Mouse (Mus musculus): ENCODE measurements at regions not wholly inside any gene's neighbourhood (a gene's known extent, or its start where the extent isn't known, plus 50 kb on each side); places are given as distances from the start of the nearest gene placed in this dataset.
A peak's percentile ranks its signal among the peaks of the same experiment; 100 is the strongest.

DNA sequence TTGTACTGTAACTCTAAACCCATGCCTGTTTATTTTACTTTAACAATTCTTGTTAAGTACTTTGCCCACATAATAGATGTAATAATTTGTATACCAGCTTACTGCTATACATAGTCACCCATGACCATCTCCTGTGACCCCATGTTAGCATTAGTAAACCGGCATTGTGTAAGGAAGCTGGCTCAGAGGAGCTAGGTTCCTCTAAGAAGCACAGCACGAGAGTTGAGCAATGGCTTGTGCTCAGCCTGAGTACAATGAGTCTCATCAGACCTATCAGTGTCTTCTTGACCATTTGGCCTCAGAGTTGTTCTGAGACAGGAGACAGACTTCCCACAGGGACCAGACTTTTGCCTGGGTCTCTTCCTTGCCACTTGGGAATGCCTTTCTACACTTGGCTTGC is 279.6 kb downstream of the Maf start:
- no peak for DNase-seq (ENCODE audit: low spot score in 2 of 2)

DNA sequence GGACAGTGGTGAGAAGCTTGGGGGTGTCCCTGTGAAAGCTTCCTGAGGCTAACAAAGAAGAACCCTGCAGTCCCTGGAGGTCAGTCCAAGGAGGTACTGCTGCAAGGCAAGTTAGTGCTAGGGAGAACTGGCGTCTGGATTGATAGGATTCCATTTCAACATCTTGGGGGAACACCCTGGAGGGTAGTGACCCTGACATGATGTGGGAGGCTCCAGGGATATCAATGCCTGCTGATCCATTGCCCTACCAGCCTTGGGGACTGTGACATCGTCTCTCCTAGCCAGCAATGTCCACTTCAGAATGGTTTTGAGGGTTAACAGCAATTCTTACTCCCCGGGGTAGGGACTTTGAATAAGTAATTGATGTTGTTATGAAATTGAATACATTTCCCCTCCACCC is 280.1 kb downstream of the Maf start:
- no peak for DNase-seq (ENCODE audit: low spot score in 2 of 2)

DNA sequence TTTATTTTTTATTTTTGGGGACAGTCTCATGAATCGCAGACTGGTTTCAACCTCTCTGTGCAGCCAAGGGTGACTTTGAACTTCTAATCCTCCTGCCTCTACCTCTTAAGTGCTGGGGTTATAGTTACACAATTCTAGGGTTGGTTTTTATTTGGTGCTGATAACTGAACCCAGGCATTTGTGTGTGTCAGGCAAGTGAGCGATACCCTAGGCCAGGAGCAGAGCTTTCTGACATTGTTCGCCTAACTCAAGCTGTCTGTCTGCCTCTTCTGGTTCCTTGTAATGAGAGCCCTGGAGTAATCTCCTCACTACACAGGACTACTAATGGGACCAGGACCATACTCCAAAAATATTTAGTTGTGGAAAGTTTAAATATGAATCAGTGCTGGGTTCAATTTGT is 281.1 kb downstream of the Maf start:
- DNase-seq (ENCODE audit: low spot score in 2 of 2): no peak

DNA sequence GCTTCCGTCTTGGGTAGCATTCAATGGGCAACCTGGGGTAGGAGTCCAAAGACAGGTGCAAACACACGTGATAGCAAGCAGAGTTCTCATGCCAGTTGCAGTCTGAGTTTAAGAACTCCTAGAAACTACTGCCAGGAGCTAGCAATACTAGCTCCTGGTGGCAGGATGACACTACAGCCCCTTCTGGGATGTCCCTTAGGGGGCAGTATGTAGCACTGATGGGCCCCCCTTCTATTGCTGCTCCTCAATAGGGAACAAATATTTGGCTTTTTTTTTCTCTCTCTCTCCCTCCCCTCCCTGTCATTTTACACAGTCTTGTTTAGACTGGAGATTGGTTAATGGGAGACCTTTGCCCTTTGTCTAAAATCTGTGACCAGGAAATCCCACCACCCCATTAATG is 282.2 kb downstream of the Maf start:
- DNase-seq (ENCODE audit: low spot score in 2 of 2): no peak

DNA sequence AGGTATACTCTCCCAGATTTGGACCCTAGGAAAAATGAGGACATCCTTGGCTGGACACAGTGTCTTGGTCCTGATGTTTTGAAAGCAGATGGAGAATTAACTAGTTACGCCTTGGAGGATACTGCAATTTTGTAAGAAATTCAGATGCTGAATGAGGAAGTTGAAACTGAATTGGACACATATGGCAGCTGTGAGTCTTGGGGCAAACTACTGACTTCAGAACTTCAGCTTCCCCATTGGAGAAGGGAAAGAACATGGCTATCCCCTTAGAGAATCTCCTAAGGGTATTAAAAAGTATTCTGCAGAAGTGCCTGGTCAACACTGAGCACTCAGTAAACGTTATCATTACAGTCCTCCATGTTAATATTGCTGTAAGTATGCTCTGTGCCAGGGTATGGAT is 283.9 kb downstream of the Maf start:
- no peak for DNase-seq (ENCODE audit: low spot score in 2 of 2)

DNA sequence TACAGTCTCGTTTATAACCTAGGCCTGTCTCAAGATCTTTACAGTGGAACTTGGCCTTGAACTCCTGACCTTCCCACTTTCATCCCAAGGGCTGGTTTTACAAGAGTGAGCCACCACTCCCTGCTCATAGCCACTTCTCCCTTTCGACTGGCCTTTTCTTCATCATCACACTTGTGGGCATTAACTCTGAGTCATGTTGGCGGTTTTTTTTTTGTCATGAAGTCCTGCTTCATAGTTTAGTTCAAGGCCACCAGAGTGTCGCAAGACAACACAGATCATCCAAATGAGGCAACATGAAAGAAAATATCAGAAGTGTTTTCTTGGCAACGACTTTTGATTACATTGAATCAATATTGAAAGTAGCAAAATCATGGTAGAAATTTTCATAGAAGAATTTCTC is 284.5 kb downstream of the Maf start:
- no peak for DNase-seq (ENCODE audit: low spot score in 2 of 2)

DNA sequence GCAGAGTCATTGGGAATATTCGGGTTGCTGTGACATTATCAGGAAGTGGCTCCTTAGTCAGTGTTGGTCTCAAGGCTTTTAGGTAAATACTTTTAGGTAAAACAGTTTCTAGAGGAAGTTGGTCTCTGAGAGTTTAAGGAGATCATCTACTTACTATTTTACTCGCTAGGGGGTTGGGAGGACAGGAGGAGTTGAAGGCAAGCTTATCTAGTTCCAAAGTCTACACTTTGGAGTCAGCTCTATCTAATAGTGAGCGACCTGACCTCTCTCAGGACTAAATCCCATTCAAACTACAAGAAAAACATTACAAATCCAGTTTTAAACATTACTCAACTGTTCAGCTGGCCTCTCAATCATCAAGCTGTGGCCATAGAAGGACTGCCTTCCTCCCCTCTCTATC is 287.1 kb downstream of the Maf start:
- no peak for DNase-seq (ENCODE audit: low spot score in 2 of 2)

DNA sequence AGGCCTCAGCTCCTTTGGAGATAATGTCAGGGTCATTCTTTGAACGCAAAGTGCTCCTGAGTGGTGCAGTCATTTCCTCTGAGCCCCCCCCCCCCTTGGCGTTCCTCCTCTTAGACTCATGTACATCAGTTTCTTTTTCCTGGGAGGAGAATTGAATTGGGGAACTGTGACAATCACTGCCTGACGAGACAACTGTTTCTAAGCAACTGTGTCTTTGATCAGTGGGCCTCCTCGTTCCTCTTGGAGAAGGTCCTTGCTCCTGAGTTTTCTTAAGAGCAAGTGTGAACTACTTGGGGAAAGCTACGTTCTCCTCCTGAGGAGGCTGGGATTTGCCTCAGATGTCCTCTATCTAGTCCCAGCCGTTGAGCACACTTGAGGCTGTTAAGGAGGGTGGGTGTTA is 287.5 kb downstream of the Maf start:
- no peak for DNase-seq (ENCODE audit: low spot score in 2 of 2)

DNA sequence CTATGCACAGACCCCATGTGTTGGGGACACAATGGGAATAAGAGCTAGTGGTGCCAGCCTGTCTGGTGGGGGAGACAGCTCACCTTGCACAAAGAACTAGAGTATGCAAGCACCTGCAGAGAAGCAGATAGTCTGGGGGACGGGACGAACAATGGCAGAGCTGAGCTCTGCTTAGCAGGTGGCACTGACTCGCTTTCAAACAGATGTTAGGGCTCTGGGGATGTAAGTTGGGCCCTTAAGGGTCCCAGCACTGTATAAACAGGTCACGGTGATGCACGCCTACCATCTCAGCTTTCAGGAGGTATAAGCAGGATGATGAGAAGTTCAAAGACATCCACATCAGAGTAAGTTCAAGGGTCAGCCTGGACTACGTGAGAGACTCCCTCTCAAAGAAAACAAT is 289.5 kb downstream of the Maf start:
- DNase-seq (ENCODE audit: low spot score in 2 of 2): no peak

DNA sequence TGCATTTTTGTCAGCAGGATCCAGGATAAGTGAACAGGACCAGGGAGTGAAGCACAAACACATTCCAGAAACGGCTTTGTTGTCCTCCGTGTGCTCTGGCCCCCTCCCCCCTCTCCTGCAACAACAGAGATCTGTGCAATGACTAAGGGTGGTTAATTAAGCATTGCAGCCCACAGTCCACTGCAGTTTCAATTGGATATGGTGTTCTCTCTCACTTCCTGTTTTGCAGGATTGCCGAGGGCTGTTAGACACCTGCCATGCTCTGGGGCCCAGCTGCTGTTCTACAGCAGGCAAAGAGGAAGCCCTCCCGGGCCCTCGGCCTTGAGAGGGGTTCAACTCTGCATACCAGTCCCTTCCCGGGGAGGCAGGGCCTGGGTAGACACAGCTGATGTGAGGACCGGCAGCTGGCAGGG is 293.5 kb downstream of the Maf start:
- peak in 1 of 2 experiments; percentile 78 for DNase-seq (ENCODE audit: low spot score in 2 of 2)

DNA sequence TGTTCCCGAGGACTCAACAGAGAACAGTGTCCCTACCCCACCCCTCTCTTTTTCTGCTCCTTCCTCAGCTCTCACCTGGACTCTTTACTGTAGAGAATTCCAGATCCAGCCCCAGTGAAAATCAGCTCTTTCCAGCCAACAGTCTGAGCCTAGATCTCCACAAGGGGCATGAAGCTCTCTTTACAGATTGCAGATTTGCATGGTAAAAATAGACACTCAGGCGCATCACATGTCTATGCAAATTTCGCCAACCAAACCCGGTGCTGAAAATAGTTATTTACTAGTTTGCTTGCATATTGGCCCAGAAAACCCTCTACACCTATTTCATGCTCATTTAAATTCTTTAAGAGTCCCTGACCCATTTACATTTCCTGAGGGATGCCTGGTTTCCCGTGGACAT is 295.8 kb downstream of the Maf start:
- DNase-seq (ENCODE audit: low spot score in 2 of 2): peak in 1 of 2 experiments; percentile 64

DNA sequence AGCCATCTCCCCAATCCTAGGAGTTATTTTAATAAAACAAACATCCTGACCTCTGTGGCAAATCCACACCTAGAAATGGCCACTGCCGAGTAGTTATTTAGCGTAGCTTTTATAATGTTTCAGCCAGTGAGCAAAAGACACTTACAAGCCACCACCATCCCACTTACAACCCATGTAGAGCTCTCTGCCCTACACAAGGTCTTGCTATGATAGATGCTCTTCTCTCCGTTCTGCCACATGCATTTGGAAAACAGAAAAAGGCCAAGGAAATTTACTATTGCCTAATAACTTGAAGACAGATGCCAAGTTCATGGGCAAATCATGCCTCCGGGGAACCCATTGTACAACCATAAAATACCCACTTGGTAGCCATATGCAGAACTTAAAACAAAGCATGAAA is 296.5 kb downstream of the Maf start:
- no peak for DNase-seq (ENCODE audit: low spot score in 2 of 2)

DNA sequence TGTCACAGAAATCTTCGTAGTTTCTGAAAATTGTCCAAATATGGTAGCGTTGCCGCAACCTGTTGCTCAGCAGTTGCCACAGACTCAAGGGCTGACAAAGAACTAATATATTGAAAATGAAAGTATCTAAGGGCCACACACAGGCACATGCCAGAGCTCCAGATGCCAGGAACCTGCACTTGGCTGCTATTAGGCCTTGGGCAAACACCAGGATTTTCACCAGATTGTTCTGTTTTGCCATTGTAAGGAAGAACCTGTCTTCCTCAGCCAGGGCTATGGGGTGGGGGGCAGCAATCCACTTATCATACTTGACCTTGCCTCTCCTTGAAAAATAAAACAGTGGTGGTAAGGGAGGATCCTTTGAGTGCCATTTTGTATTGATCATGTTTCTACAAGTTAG is 297.4 kb downstream of the Maf start:
- DNase-seq (ENCODE audit: low spot score in 2 of 2): no peak

DNA sequence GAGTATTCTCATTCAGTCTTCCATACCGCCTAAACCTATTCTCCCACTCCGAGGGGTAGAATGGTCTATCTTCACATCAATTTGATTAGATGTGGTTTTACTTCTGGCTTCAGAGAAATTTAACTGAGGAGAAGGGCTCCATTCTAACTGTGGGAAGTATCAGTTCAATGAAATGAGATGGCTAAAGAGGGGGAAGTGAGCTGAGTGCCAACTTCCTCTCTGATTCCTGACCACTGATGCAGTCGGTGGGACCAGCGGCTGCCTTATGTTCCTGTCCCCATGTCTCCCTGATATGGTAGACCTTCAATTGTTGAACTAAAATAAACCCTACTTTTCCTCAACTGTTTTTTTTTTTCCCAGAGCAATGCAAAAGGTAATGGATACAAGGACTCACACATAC is 300.1 kb downstream of the Maf start:
- no peak for DNase-seq (ENCODE audit: low spot score in 2 of 2)

DNA sequence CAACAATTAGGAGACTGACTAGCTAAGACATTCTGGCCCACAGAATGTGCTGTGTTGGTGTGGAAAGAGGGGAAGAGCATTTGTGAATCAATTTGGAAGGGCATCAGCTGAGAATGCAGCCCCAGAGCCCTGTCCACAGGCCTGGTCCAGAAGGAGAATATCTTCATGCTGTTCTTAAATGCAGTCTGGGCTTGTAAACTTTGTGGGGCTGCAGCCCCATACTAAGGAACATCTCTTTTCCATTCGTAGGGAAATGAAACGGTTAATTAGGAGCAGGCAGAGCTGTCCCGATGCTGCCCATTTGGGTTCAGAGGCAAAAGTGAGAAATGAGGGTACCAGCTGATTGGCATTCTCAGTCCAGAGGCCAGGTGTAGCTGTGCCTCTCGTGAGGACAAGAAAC is 304.0 kb downstream of the Maf start:
- DNase-seq (ENCODE audit: low spot score in 2 of 2): no peak

DNA sequence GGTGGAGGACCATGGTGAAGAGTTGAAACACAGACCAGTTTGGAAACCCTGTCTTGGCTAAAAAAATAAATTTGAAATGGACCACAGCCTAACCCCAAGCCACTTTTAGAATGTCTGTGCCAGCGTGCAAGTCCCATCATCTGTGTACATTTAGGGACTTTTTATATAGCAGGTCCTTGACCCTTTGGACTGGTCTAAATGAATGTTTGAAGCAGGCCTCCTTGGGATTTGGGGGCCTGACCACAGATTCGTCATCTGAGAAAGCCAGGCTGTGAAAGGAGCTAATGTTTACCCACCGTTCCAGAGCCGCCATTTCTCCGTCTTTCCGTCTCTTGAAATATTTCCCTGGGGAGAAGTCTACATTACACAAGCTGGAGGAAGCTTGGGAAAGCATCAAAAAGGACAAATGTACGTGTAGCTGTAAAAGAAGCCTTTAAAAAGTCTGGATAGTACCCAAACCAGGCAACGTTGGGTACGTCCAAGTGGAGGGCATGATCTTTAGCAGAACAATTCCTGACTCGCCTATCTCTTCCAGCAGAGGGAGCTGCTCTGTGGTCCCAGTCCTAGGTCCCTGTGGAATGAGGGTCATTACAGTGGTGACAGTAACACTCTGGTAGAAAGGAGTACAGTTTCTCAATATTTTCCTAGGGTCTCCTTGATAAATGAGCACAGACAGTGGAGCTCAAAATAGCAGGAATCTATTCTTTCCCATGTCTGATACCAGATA is 305.0 kb downstream of the Maf start:
- DNase-seq (ENCODE audit: low spot score in 2 of 2): no peak

Measured in natural killer cell, adult 2 months (primary cell).